Mouse (Mus musculus): ENCODE measurements around the gene Pde4d. TPM values are rescaled to one million over a fixed set of nuclear protein-coding genes. Genes with fewer than 3 reads are reported as not detected.

Pde4d gene
- polyA plus RNA-seq, 3 experiments from 2014 or later, result 6.8 to 7.6 (median 7.4) TPM

DNA sequence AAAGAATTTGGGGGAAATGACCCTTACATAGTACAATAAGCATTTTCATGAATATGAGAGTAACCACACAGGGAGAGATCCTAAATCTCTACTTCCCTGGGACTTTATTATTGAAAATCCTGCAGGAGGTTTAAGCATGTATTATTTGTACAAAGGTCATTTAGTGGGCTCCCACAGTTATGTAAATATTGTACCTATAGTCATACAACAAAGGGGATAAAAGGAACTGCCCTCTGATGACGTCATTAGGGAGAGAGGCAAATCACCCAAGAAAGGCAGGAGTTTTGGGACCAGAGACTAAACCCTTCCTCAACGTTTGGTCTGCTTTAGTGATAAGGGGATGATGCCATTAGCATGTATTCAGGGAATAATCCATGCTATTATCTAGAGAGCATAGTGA is 1390.5 kb downstream of the Pde4d start:
- no peak for ATAC-seq

DNA sequence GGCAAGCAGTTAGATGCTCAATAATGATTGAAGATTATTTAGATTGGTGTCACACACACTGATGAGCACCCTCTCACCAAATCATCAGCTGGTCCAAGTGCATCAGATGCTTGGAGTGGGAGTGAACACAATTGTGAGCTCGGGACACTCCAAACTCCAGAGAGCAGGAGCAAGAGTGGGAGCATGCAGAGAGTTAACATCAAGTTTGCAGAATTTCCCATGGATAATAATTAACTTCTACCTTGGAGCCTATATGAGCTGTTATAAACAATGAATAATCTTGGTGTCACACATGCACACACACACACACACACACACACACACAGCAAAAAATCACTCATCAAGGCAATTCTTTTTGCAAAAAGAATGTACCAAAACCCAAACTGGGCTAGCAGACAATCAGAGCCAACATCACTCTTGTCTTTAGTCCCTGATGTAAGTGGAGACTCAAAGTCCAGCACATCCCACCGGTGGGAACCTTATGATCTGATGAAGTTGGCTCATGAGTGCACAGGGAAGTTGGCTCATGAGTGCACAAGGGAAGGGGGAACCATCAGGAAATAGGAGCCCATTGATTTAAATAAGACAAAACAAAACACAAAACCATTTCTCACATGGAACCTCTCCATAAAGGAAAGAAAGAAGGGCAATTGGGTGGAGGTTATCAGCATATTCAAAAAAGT is 1391.5 kb downstream of the Pde4d start:
- no peak for ATAC-seq

DNA sequence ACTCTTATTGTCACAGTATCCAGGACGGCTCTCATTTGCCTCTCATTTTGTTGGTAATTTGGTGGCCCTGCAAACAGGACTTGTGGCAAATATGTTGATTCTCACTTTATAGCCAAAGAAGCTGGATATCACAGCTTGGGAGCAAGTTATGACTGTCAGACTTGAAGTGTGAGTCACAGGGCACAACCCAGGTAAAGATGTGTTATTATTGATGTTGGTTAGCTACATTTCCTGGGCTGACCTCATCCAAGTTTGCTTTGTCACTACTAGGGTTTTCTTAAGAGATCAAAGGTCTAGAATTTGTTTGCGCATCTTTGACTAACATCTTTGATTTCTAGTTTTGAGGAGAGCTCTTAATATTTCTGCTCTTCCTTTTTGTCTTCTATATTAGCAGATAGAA is 1393.2 kb downstream of the Pde4d start:
- ATAC-seq, result peak; percentile 30

DNA sequence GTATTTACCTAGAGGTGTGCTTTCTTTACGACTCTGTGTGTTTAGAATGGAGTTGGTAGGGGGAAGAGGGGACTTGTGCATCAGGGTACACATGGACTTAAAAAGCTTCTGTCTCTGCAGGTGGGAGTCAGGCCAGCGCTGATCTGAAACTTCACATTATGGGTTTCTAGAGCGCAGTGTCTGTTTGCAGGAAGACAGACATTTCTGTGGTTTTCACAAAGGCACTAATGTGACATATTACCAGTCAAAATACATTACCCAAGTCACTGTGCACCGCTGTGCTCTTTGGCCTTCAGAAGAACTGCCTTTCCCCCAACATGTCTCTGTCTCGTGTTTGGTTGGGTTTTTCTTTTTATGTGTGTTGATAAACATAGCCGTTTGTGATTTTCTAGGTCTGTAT is 1395.1 kb downstream of the Pde4d start:
- peak; percentile 72 for ATAC-seq

DNA sequence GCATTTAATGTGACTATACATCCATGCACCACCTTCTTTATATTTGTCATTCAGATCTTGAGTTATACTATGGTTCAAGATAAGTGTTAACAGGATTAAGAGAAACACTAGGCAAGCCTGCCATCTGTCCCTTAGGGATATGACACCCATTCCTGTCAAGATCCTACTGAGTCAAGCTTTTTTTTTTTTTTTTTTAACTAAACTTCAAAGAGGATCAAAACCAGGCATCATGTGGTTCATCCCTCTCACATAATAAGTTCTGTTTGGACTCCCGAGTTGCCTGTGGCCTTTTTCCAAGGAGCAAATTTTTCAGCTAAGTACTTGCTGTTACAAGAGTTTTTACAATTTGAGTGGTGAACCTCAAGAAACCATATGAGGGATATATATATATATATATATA is 1414.1 kb downstream of the Pde4d start:
- no peak for ATAC-seq

DNA sequence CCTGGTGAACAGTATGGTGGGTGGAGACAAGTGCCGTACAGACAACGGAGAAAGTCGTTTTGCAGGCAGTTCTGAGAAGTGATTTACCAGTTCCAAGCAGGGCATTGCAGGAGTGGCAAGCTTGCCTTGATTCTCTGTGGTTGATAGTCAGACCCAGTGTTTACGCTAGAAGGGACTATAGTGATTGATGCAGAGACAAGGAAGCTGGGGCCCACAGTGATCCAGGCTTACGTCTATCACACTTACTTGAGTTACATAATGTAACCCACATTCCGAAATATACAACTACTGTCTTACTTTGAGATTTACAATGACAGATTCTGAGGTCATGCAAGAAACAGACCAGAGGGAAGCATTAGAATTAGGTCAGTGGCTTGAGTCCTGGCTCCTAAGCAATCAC is 1414.6 kb downstream of the Pde4d start:
- ATAC-seq, result no peak

DNA sequence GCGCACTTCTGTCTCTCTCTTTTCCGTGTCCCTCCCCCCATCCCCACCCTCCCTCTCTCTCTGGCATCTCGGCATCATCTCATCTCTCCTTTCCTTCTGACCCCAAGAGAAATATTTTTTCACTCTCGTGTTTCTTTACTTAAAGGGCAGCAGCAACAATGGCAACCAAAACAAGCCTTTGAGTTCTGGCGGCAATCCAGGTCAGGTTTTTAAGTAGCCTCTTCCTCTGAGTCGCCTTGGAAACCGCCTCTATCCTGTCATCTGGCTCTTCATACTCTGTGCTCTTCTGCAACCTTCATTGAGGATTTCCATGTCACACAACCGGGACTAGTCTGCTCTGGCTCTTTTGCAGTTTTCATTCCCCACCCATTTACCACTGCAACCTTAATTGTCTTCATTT is 1430.6 kb downstream of the Pde4d start:
- no peak for ATAC-seq

DNA sequence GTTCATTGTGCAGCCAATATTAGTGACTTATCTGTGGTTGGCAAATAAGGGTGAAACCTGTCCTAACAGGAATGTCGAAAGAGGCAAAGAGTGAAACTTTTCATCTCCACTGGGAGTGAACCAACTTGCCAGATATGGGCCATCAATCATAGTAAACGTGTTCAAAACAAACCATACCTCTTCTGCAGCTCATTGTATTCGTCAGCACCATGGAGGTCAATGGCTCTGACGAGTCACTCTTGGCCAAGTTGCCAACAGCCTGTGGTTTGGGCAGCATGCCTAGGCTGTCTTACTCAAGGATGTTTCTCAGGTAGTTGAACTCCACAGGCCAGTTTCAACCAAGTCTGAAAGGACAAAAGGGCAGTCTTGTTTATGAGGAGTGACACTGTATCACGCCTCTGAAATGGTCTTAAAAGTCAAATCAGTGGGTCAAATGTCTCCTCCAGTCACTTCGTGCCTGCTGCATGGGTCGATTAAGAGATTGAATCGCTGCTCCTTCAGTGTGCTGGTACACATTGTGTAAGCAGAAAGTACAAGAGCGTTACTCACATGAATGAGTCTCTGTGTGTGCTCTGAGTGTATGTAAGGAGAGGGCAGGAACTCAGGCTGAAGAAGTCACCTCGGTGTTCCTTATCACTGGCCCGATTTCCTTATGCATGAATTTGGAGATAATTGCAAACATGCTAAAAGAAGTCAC is 1431.6 kb downstream of the Pde4d start:
- no peak for ATAC-seq

DNA sequence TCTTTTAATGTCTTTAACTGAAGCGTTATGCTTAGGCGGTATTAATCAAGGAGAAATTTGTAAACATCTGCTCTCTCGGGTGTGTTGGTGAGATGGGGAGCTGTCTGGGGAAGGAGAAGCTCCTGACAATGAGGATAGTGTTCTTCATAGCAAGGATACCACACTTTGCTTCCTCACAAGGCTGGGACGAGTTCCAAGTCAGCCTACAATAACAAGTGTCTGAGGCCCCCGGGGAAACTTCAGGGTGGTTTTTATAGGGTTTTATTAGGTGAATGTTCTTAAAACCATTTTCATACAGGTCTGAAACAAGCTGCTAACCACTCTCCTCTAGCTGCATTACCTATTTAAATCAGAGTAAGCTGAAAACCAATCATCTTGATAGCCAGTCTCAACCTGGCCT is 1433.9 kb downstream of the Pde4d start:
- ATAC-seq, result no peak

DNA sequence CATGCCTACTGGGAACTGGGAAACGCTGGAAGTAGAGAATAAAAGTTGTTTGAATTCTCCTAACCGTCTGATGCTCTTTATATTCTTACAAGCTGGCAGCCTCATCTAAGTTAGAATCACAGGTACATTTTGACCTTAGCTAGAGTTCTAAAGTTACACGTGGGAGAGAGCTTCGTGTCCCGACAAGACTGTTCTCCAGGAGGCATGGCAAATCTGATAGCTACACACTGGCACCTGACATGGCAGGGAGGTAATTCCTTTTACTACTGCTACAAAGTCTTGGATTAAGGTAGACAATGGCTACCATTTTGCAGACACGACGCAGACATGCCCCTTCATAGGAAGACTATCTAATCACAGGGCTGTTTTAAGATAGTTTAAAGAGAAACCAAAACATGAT is 1435.1 kb downstream of the Pde4d start:
- ATAC-seq, result no peak

DNA sequence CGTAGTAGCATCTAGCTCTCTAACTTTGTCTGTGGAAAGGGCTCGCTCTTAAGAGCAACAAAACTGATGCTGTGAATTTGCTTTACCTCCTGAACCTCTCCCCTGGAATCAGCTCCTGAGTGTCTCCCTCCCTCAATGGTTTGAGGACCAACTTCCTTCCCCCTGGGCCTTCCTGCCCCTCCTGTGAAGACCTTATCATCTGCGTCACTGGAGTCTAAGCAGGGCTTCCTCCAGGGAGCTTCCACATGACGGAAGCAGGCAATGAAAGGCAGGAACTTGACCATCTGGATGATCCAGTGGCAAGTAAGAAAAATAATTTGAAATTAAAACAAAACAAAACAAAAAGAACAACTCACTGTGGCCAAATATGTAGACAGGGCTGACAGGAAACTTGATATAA is 1438.5 kb downstream of the Pde4d start:
- no peak for ATAC-seq

DNA sequence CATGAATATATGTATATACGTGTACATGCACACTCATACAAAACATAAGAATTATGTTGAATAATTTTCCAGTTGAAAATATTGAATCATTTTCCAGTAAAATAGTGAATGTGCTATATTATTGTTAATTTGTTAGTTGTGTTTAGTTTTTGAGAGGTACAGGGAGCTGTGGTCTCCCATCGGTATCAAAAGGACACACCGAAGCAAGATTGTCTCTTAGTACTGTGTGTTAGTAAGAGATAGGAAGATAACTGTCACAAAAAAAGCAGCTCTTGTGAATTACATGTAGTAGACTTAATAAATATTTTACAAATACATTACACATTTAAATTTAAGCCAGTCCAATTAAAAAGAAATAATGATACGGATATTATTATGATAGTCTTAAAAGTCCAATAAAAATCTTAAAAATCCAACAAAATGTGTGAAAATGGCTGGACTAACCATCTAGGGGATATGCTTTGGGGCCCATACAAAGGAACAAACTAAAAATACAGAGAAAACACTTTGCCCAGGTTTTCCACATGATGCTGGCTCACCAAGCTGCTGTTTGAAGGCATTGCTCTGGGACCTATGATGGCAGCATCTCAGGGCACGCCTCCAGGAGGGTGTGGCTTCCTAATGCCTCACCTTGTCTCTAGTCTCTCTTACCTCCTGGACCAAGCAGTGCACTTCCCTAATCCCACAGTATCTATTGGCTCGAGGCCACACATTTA is 1441.6 kb downstream of the Pde4d start:
- no peak for ATAC-seq

DNA sequence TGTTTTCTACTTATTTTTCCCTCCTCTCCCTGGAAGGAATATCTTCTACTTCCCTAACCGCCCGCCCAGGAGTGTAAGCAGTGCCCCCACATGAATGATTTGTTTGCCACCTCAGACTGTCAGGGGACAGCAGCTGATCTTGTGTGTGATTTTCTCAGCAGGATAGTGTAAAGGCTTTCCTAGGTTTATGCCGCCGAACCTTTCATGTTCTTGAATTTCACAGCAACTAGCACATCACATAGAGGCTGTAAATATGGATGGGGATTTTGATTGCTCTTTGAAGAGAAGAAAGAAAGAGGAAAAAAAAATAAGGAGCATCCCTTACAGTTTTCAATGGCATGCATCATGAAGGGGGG is 1442.1 kb downstream of the Pde4d start:
- ATAC-seq, result no peak

DNA sequence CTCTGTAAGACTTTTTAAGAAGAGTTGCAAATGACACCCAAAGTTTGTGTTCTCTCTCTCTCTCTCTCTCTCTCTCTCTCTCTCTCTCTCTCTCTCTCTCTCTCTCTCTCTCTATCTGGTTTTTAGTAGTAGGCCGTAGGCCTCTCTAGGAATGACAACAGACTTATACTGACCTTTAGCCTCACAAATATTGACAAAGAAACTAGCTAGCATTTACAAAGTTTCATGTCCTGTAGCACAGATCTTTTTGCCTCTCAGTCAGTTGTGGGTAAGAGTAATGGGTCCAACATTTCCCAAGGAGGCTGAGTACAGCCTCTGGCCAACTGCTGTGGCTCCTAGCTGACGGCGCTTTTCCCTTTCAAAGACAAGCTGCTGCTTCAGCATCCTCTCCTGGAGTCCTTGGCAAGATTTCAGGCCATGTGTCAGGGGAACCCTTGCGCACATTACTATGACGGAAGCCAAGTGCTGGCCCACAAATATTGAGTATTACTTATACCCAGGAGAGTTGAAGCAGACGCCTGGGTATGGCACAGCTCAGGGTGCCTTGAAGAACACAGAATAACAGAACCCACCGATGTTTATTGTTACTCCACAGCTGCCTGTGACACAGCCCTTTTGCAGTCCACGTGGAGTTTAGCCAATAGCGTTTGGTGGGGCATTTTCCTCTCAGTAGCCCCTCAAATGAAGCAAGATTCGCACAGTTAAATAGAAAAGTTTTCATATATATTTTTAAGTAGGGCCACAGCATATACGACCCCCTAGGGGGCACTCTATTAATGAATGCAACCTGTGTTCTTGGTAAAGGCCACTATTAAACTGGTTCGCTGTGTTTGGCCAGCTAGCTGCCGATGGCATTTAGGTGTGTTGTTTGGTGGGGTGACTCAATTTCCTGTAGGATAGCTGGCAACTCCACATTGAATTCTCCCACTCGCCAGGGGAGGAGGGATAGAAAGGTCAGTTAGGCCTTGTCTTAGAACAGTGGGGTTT is 1450.0 kb downstream of the Pde4d start:
- no peak for ATAC-seq

DNA sequence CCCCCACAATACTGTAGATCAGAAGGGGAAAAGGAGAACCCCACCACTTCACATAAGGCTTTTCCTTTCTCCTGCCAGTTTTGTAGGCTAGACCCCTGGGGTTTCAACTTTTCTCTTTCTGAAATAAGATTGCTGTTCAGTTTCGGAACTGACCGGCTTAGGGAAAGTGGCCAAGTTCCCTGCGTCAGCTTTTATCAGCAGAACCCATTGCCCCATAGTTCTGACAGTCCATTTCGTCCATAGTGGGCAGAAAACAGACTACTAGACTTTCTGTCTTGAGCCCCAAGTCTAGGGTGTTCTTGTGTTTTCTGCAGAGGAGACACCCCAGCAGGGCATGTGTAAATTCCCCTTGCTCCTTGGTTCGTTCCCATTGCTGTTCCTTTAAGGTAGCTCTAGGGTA is 1452.1 kb downstream of the Pde4d start:
- no peak for ATAC-seq

DNA sequence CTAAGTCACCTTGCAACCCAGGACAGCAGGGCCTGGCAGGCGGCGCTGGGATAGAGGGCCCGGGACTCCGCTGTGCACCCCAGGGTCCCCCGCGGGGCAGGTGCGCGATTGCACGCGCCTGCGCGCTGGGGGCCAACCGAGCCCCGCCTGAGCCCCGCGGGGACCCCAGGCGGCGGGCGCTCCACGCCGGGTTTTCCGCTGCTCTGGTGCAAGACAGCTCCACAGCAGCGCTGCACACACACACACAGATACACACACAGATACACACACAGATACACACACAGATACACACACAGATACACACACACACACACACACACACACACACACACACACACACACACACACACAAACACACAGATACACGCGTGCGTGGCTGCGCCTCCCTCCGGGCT is 1452.7 kb downstream of the Pde4d start:
- peak; percentile 59 for ATAC-seq

DNA sequence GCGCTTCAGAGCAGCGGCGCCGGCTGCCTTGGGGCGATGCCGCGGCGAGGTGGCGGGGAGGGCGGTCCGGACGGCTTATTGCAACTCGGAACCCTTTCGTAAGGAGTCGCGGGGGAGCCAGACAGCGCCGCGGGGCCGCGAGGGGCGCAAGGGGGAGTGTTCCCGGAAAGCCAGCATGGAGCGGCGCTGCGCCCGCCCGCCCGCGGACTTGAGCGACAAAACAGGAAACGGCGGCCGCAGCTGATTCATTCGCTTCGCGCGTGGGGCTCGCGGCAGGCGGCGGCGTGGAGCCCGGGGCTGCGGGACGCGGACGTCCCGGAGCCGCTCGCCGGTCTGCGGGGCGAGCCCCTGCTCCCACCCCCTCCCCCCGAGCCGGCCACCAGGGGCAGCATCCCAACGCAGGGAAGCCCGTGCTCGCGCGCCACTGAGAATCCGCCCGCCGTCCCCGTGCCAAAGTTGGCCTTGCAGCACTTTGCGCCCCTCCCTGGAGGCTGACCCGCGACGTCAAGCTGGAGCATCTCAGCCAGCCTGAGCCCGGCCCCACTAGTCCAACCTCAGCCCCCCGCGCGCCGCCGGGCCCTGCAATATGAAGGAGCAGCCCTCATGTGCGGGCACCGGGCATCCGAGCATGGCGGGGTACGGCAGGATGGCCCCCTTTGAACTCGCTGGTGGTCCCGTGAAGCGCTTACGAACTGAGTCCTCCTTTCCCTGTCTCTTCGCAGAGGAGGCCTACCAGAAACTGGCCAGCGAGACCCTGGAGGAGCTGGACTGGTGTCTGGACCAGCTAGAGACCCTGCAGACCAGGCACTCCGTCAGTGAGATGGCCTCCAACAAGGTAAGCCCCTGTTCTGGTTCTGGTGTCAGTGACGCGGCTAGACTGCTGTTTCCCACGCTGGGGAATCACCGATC is 1453.4 kb downstream of the Pde4d start:
- peak; percentile 55 for ATAC-seq

DNA sequence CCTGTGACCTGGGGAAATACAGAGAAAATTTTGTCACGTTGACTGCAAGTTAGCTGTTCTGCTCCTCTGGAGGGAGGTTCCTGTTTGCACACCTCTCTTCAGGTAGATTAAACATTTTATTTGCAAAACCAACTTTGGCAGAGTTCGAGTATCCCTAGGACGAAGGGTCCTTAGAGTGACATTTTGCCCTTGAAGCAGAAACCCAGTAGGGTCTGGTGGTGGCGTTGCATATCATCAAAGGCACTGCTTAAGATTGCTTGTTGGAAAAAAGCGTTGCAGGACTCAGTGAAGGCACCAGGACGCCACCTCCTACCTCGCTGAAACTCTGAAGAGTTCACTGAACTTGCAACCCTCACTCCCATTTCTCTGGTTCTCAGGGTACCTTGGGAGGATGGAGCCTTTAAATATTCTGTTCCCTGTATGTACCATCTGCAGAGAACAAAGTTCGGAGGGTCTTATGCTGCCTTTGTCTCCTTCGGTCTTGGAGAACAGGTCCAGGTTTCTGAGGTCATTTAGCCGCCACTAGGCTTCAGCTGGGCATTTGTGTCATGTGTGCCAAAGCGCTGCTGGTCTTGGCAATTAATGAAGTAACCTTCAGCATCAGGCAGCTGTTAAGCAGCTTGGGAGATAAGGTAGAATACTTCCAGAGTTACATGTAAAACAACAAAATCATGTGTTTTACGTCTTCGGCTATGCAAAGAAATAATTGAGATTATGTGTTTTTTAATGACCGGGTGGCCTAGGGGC is 1454.2 kb downstream of the Pde4d start:
- ATAC-seq, result no peak

DNA sequence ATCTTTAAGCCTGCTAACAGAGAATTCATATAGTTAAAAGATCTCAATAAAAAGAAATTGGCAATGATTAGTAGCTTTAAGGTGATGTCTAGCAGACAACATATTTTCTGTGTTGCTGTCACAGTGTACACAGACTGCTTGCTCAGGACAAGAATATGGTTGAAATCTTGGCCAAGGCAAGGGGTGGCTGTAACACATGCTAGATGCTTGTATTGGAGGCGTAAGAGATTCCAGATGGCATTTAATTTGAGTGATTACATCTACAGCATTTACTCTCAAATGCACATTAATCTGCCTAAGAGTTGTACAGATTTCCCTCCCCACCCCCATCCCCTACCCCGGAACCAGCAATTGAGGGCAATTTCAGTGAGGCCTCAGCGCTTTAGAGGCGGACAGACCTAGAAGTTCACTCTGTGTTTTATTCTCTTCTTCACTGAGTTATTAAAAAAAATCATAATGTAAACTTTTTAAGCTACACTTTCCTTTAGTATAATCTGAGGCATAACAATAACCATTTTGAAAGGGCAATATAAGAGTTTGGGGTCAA is 1456.7 kb downstream of the Pde4d start:
- ATAC-seq, result no peak

DNA sequence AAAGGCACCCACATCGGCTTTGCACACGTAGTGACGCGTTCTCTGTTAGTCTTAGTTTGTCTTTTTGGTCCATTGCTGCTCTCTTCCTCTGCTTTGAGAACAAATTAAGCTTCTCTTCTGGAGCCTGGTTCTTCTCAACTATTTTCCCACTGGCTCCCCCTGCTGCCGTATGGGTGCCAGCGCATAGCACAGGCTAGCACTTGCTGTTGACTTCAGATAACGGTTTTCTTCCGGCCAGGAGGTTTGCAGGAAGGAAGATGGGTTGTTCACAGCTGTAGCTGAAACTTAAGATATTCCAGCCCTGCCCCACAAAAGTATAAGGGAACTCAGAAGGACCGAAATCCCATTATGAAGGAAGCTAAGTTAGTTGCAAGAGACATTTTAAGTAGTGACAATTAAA is 1457.9 kb downstream of the Pde4d start:
- ATAC-seq, result peak; percentile 74

DNA sequence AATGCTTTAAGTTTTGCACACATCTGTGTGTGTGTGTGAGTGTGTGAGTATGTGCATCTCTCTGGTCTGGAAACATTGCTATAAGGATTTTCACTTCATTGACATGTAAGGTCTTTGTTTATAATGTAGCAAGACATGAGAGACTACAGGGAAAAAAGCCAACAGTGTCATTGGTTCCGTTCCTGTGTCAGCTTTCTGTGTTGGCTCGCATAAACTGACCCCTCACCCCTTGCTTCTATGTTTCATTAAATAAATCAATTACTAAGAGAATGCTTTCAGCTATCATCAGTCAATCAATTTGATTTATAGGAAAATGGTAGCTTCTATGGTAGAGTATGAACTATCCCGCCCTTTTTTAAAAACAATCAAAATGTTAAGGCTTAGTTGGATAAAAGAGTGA is 1458.6 kb downstream of the Pde4d start:
- ATAC-seq, result no peak

All from inflammation-experienced regulatory T-cells, adult 6 months (primary cell).